Mouse (Mus musculus) embryonic facial prominence, embryonic 13.5 days (tissue): Measurements from ENCODE around the gene Spc24. TPM values are rescaled to one million over a fixed set of nuclear protein-coding genes. Genes with fewer than 3 reads are reported as not detected.
"Not testable (repeated sequence)": the region's sequence is repeated elsewhere in the genome, so short reads cannot be mapped to it uniquely, and the experiment has no call there.

Experiments
- ATAC-seq: fragments of 200-750 bp; cut with Nextera tagmentation; 2 replicates; pipeline ENCODE4 v1.8.0; 2017; ENCODE audit warnings: low read depth; ENCODE audit not compliant: insufficient number of reproducible peaks, insufficient read depth, low FRiP score, low TSS enrichment
- H3K27ac ChIP-seq: fragments of 300-500 bp; sonication (generic); 2 replicates; pipeline ENCODE4 v1.5.1; 2015; ENCODE audit warnings: moderate library complexity, mild to moderate bottlenecking, inconsistent platforms
- H3K27me3 ChIP-seq: fragments of 300-500 bp; sonication (generic); 2 replicates; pipeline ENCODE4 v1.6.1; 2015; ENCODE audit warnings: mild to moderate bottlenecking, inconsistent platforms
- H3K36me3 ChIP-seq: fragments of 300-500 bp; sonication (generic); 2 replicates; pipeline ENCODE4 v1.6.1; 2015; ENCODE audit warnings: mild to moderate bottlenecking, inconsistent platforms
- H3K4me1 ChIP-seq: fragments of 300-500 bp; sonication (generic); 2 replicates; pipeline ENCODE4 v1.6.1; 2015; ENCODE audit warnings: inconsistent platforms
- H3K4me2 ChIP-seq: fragments of 300-500 bp; sonication (generic); 2 replicates; pipeline ENCODE4 v1.6.1; 2015; ENCODE audit warnings: moderate library complexity, mild to moderate bottlenecking, inconsistent platforms
- H3K4me3 ChIP-seq: fragments of 300-500 bp; sonication (generic); 2 replicates; pipeline ENCODE4 v1.5.1; 2015; ENCODE audit warnings: mild to moderate bottlenecking, inconsistent platforms
- H3K9ac ChIP-seq: fragments of 300-500 bp; sonication (generic); 2 replicates; pipeline ENCODE4 v1.6.1; 2015; ENCODE audit warnings: mild to moderate bottlenecking, inconsistent platforms
- H3K9me3 ChIP-seq: fragments of 300-500 bp; sonication (generic); 2 replicates; pipeline ENCODE4 v1.6.1; 2016; ENCODE audit warnings: inconsistent platforms
- WGBS: fragments of 180-500 bp; shearing (Covaris S2); methylation state at CpG from one replicate; pipeline ENCODE4 v1.1.7; 2015; ENCODE audit warnings: mixed read lengths; 5-methylcytosine and 5-hydroxymethylcytosine counted together
- polyA plus RNA-seq: library from polyadenylated mRNA; unstranded; fragments of >200 nt; fragmentation: Nextera tagmentation; extraction: Ambion mirVana; gene quantifications from 2 replicates; pipeline ENCODE4 v1.2.1, GENCODE M21; 2015

Spc24 gene
- polyA plus RNA-seq, 1 experiment from 2014 or later = 111 TPM

GRCm38 (mm10) chr9:21796259-21796658 lies 36.2 kb upstream of the Spc24 start:
- H3K4me3 ChIP-seq = peak overlapping the region; percentile 83
- peaks cover 54% of the 10 kb centered on the region for H3K36me3 ChIP-seq
- WGBS = 27% methylated on average over 3 of the region's 3 CpGs
- no peaks in the 10 kb centered on the region for H3K27me3 ChIP-seq
- no peaks in the 10 kb centered on the region for H3K9me3 ChIP-seq
- peak overlapping the region; percentile 90 for H3K9ac ChIP-seq
- ATAC-seq = no peak
- peak overlapping the region; percentile 75 for H3K4me2 ChIP-seq
- H3K4me1 ChIP-seq = peaks cover 51% of the 10 kb centered on the region
- peak overlapping the region; percentile 95 for H3K27ac ChIP-seq

- H3K36me3 ChIP-seq = peaks cover 54% of the 10 kb centered on the region
- peak overlapping the region; percentile 75 for H3K4me2 ChIP-seq
- 64% methylated on average over 5 of the region's 5 CpGs for WGBS
- H3K4me1 ChIP-seq = peaks cover 51% of the 10 kb centered on the region
- no peak for ATAC-seq
- H3K9ac ChIP-seq = peak overlapping the region; percentile 90
- peak overlapping the region; percentile 95 for H3K27ac ChIP-seq
- H3K4me3 ChIP-seq = peak overlapping the region; percentile 83
- H3K27me3 ChIP-seq = no peaks in the 10 kb centered on the region
- H3K9me3 ChIP-seq = no peaks in the 10 kb centered on the region
Observed at GRCm38 (mm10) chr9:21795579-21795978, 35.5 kb upstream of the Spc24 start.

- no peak for ATAC-seq
- peaks cover 58% of the 10 kb centered on the region for H3K4me1 ChIP-seq
- H3K9ac ChIP-seq = no peak overlapping the region
- no peak overlapping the region for H3K27ac ChIP-seq
- H3K4me3 ChIP-seq = no peak overlapping the region
- H3K4me2 ChIP-seq = peak overlapping the region; percentile 75; the same call in 1 of the 2 replicates
- H3K27me3 ChIP-seq = no peaks in the 10 kb centered on the region
- no peaks in the 10 kb centered on the region for H3K9me3 ChIP-seq
- 94% methylated on average over 25 of the region's 25 CpGs for WGBS
- peaks cover 59% of the 10 kb centered on the region for H3K36me3 ChIP-seq
Observed at GRCm38 (mm10) chr9:21794925-21795324, 34.8 kb upstream of the Spc24 start.

DNA sequence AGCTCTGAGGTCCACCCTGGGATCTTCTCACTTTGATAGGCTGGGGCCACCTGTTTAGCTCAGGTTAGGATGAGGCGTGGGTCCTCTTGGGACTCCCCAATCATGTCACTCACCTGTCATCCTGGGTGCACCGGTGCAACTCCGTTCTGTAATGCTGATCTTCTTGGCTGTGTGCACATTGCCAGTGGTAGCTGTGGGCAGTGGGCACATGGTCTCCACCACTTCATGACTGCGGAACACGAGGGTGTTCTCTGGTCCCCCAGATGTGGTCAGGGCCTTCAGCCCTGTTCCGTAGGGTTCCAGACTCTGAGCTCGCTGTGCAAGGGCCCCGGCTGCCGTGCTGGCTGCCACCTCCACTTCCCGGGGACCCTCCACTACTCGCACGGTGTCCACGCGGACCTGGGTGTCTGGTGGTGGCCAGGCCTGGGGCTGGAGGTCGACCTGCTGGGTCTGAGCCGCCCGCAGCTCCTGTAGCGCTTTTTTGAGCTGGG lies 34.3 kb upstream of the Spc24 start:
- H3K4me1 ChIP-seq = peaks cover 58% of the 10 kb centered on the region
- ATAC-seq = no peak
- WGBS = 95% methylated on average over 18 of the region's 18 CpGs

DNA sequence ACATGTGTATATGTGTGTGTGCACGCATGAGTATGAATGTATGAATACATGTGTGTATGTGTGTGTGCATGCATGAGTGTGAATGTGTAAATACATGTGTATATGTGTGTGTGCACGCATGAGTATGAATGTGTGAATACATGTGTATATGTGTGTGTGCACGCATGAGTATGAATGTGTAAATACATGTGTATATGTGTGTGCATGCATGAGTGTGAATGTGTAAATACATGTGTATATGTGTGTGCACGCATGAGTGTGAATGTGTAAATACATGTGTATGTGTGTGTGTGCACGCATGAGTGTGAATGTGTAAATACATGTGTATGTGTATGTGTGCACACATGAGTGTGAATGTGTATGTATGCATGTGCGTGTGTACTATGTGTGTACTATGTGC lies 33.4 kb upstream of the Spc24 start:
- WGBS = 96% methylated on average over 6 of the region's 6 CpGs
- not testable (repeated sequence) for H3K4me2 ChIP-seq
- peaks cover 73% of the 10 kb centered on the region for H3K36me3 ChIP-seq

More for the DNA sequence above, 34.3 kb upstream of the Spc24 start:
- Histone ChIP-seq H3K36me3 (peaks cover 64% of the 10 kb centered on the region), H3K27ac (no peak overlapping the region), H3K9me3 (no peaks in the 10 kb centered on the region), H3K4me3 (no peak overlapping the region), H3K27me3 (no peaks in the 10 kb centered on the region), H3K9ac (no peak overlapping the region; the same call in 1 of the 2 replicates), H3K4me2 (no peak overlapping the region)

GRCm38 (mm10) chr9:21792644-21793043 lies 32.5 kb upstream of the Spc24 start:
- Histone ChIP-seq H3K4me3 (no peak overlapping the region), H3K36me3 (peaks cover 82% of the 10 kb centered on the region), H3K9ac (peak overlapping the region; percentile 44; the same call in 1 of the 2 replicates), H3K27ac (no peak overlapping the region), H3K4me2 (peak overlapping the region; percentile 36), H3K4me1 (peaks cover 56% of the 10 kb centered on the region), H3K9me3 (no peaks in the 10 kb centered on the region), H3K27me3 (no peaks in the 10 kb centered on the region)
- ATAC-seq = no peak
- WGBS = 56% methylated on average over 8 of the region's 8 CpGs

More for the DNA sequence above, 33.4 kb upstream of the Spc24 start:
- not testable (repeated sequence) for H3K27ac ChIP-seq, H3K9me3 ChIP-seq, H3K27me3 ChIP-seq, ATAC-seq, H3K9ac ChIP-seq, H3K4me3 ChIP-seq
- peaks cover 52% of the 10 kb centered on the region for H3K4me1 ChIP-seq

- Histone ChIP-seq H3K4me1 (peaks cover 55% of the 10 kb centered on the region), H3K27ac (no peak overlapping the region), H3K4me2 (0 out of 2 replicates have a peak overlapping the region, but pooled peaks have one; percentile 7), H3K4me3 (no peak overlapping the region), H3K27me3 (no peaks in the 10 kb centered on the region), H3K9me3 (no peaks in the 10 kb centered on the region), H3K36me3 (peaks cover 87% of the 10 kb centered on the region), H3K9ac (no peak overlapping the region)
- 85% methylated on average over 8 of the region's 8 CpGs for WGBS
- no peak for ATAC-seq
Observed at GRCm38 (mm10) chr9:21791861-21792260, 31.8 kb upstream of the Spc24 start.

- peak overlapping the region; percentile 19 for H3K27ac ChIP-seq
- H3K36me3 ChIP-seq = peaks cover 90% of the 10 kb centered on the region
- H3K27me3 ChIP-seq = no peaks in the 10 kb centered on the region
- no peak overlapping the region for H3K4me3 ChIP-seq
- no peak for ATAC-seq
- no peak overlapping the region for H3K4me2 ChIP-seq
- no peak overlapping the region for H3K9ac ChIP-seq
- H3K9me3 ChIP-seq = no peaks in the 10 kb centered on the region
- H3K4me1 ChIP-seq = peaks cover 37% of the 10 kb centered on the region
- WGBS = 70% methylated on average over 9 of the region's 9 CpGs
Observed at GRCm38 (mm10) chr9:21788234-21788633, 28.1 kb upstream of the Spc24 start.

DNA sequence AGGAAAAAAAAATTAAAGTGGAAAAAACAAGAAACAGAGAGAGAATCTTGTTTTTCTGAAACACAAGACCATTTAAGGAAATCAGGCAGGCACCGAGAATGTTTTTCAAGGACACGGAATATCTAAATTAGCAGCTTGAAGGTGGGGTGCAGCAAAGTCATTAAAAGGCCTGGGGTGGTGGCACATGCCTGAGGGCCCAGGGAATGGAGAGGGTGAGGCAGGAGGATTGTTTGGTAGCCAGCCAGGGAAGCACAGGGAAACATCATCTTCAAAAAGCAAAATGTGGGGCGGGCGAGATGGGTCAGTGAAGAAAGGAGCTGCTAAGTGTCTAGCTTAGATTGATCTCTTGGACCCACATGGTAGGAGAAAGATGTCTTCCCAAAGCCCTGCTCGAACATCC lies 27.6 kb upstream of the Spc24 start:
- 73% methylated on average over 5 of the region's 5 CpGs for WGBS
- H3K9ac ChIP-seq = no peak overlapping the region
- H3K4me2 ChIP-seq = no peak overlapping the region
- peaks cover 87% of the 10 kb centered on the region for H3K36me3 ChIP-seq
- ATAC-seq = no peak
- peaks cover 31% of the 10 kb centered on the region for H3K4me1 ChIP-seq
- no peaks in the 10 kb centered on the region for H3K27me3 ChIP-seq
- no peaks in the 10 kb centered on the region for H3K9me3 ChIP-seq
- peak overlapping the region; percentile 19 for H3K27ac ChIP-seq
- H3K4me3 ChIP-seq = no peak overlapping the region

DNA sequence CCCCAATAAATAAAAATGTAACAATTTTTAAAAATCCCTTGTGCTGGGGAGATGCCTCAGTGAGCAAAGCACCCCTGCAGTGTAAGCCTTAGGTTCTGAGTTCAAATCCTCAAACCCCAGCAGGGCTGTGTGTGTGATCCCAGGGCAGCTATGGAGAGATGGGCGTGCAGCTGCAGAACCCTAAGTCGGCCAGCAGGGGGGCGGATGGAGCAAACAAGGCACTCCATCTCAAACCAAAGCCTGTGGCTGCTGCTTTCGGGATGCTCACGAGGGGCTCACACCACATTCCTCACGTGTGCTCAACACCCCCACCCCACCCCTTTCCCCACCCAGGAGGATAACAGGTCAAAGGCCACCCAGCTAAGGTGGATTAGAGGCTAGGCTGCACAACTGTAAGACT lies 26.8 kb upstream of the Spc24 start:
- H3K4me1 ChIP-seq = peaks cover 24% of the 10 kb centered on the region
- no peaks in the 10 kb centered on the region for H3K27me3 ChIP-seq
- 10% methylated on average over 6 of the region's 6 CpGs for WGBS
- no peak overlapping the region for H3K4me2 ChIP-seq
- H3K36me3 ChIP-seq = peaks cover 87% of the 10 kb centered on the region
- H3K4me3 ChIP-seq = no peak overlapping the region
- ATAC-seq = no peak
- no peak overlapping the region for H3K27ac ChIP-seq
- H3K9ac ChIP-seq = peak overlapping the region; percentile 4; the same call in 1 of the 2 replicates
- H3K9me3 ChIP-seq = no peaks in the 10 kb centered on the region

DNA sequence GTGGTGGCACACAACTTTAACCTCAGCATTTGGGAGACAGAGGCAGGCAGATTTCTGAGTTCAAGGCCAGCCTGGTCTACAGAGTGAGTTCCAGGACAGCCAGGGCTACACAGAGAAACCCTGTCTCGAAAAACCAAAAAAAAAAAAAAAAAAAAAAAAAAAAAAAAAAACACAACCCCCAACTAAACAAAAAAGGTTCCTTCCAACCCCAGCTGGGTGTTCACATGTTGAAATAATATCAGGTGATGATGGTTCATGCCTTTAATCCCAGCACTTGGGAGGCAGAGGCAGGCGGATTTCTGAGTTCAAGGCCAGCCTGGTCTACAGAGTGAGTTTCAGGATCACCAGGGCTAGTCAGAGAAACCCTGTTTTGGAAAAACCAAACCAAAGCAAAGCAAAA lies 26.2 kb upstream of the Spc24 start:
- H3K9ac ChIP-seq, H3K4me3 ChIP-seq, ATAC-seq, H3K27me3 ChIP-seq, H3K9me3 ChIP-seq, H3K4me2 ChIP-seq, H3K27ac ChIP-seq: not testable (repeated sequence)
- 70% methylated on average over 2 of the region's 2 CpGs for WGBS
- H3K4me1 ChIP-seq = peaks cover 18% of the 10 kb centered on the region
- peaks cover 87% of the 10 kb centered on the region for H3K36me3 ChIP-seq

GRCm38 (mm10) chr9:21784517-21785307 lies 24.6 kb upstream of the Spc24 start:
- 92% methylated on average over 7 of the region's 7 CpGs for WGBS
- Histone ChIP-seq H3K4me1 (peaks cover 10% of the 10 kb centered on the region), H3K36me3 (peaks cover 87% of the 10 kb centered on the region), H3K4me2 (no peak overlapping the region), H3K9me3 (no peaks in the 10 kb centered on the region), H3K27me3 (no peaks in the 10 kb centered on the region), H3K27ac (no peak overlapping the region), H3K9ac (no peak overlapping the region), H3K4me3 (no peak overlapping the region)
- ATAC-seq = no peak
